Mouse (Mus musculus) liver, adult 2 months (tissue): ENCODE results near the gene Zbtb25.

Source experiments
- CTCF ChIP-seq: fragments of 200-500 bp; IDR thresholded peaks from 2 replicates; pipeline ENCODE4 v1.5.1; 2011; ENCODE audit warnings: low read depth, low read length, control low read depth
- POLR2A ChIP-seq: fragments of 200-500 bp; IDR thresholded peaks from 2 replicates; pipeline ENCODE4 v1.6.1; 2011; ENCODE audit warnings: low read length, control low read depth; ENCODE audit not compliant: insufficient read depth; ENCODE audit errors: extremely low read depth

DNA sequence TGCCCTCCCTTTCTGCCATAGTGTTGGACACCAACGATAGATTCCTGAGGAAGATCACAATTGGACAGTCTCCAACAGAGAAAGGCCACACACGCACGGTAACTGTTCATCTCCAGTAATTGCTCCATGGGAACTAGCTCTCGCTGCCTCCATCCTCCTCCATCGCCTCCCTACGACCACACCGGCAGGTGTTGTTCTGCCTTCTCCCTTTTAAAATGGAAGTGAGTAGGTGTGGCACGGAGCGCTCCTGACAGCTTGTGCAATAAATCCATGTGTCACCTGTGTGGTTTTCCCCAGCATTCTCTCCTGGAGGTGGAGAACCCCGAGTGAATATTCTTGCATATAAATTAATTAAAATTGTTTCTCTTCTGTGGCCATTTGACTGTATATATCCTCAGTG lies 69.0 kb downstream of the Zbtb25 start:
- no peak for TF ChIP-seq POLR2A
- no peak for TF ChIP-seq CTCF
